10 mouse cellular contexts compared by ENCODE assay signal in the genomic region with DNA sequence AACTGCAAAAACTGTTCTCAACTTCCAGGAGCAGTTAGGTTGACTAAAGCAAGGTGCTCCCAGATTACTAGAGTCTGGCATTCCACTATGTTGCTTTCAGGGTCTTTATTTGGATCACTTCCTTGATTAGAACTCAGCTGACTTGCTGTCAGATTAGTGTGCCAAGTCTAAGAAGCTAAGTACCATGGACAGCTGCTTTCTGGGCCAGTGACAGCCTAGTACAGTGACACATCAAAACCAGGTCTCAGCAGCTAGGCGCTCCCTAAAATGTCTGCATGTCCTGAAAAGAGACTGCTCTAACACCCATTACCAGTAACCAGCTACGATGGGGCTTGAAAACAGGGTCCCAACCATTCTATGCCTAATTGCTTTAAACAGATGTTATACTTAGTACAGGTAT. TPM values are rescaled to one million over a fixed set of nuclear protein-coding genes. Genes with fewer than 3 reads are reported as not detected.
DNase-seq lines count a peak whose midpoint lies in the region; ATAC-seq and TF ChIP-seq lines count a peak whose summit lies in the region.
"Had no signal": no experiment of that assay in that cellular context is flagged by ENCODE, and none has a peak within 500 bp of the region (broad histone marks: within the 10 kb centered on the region; RNA-seq: fewer than 3 reads in every experiment).

No protein-coding gene starts in this region.

- 51% methylated on average over 2 of the region's 2 CpGs for WGBS in intestine, embryonic 14.5 days
- 51% methylated on average over 2 of the region's 2 CpGs for WGBS in intestine, embryonic 15.5 days
- 66% methylated on average over 2 of the region's 2 CpGs for WGBS in embryonic facial prominence, embryonic 14.5 days
- 62% methylated on average over 2 of the region's 2 CpGs for WGBS in forebrain, embryonic 10.5 days

- H3K27me3 ChIP-seq in intestine, embryonic 14.5 days (replicated peaks; ENCODE audit: control insufficient read depth, insufficient read depth, low read length): no peaks in the 10 kb centered on the region
- H3K27me3 ChIP-seq in intestine, embryonic 15.5 days (replicated peaks): no peaks in the 10 kb centered on the region
- H3K27me3 ChIP-seq in MEL (ENCODE audit: control insufficient read depth in 1 of 2, insufficient read depth in 2 of 2, low read length in 2 of 2): no peaks in the 10 kb centered on the region
- H3K27me3 ChIP-seq in embryonic facial prominence, embryonic 14.5 days (replicated peaks; ENCODE audit: control insufficient read depth, insufficient read depth, low read length): no peaks in the 10 kb centered on the region
- H3K27me3 ChIP-seq in forebrain, embryonic 10.5 days (ENCODE audit: poor library complexity, severe bottlenecking): no peaks in the 10 kb centered on the region

- H3K9ac ChIP-seq in intestine, embryonic 14.5 days (ENCODE audit: low read length): no peak overlapping the region
- no peak overlapping the region for H3K9ac ChIP-seq in intestine, embryonic 15.5 days
- H3K9ac ChIP-seq in MEL (ENCODE audit: control insufficient read depth, low read depth, low read length, poor library complexity, severe bottlenecking): no peak overlapping the region
- no peak overlapping the region for H3K9ac ChIP-seq in embryonic facial prominence, embryonic 14.5 days (ENCODE audit: low read depth, low read length)

- H3K36me3 ChIP-seq in intestine, embryonic 14.5 days (ENCODE audit: control insufficient read depth, insufficient read depth, low read length): no peaks in the 10 kb centered on the region
- no peaks in the 10 kb centered on the region for H3K36me3 ChIP-seq in intestine, embryonic 15.5 days
- no peaks in the 10 kb centered on the region for H3K36me3 ChIP-seq in MEL (ENCODE audit: control insufficient read depth in 1 of 2, insufficient read depth in 2 of 2, low read length in 2 of 2)
- H3K36me3 ChIP-seq in embryonic facial prominence, embryonic 14.5 days (ENCODE audit: control insufficient read depth, insufficient read depth, low read length): no peaks in the 10 kb centered on the region
- no peaks in the 10 kb centered on the region for H3K36me3 ChIP-seq in forebrain, embryonic 10.5 days (replicated peaks)

- no peak overlapping the region for H3K4me3 ChIP-seq in intestine, embryonic 14.5 days (ENCODE audit: low read depth, low read length)
- no peak overlapping the region for H3K4me3 ChIP-seq in intestine, embryonic 15.5 days (replicated peaks)
- no peak overlapping the region for H3K4me3 ChIP-seq in MEL (ENCODE audit: control insufficient read depth in 1 of 2, insufficient read depth in 1 of 2, low read depth in 2 of 2, low read length in 2 of 2)
- H3K4me3 ChIP-seq in embryonic facial prominence, embryonic 14.5 days (ENCODE audit: low read depth, low read length): no peak overlapping the region
- no peak overlapping the region for H3K4me3 ChIP-seq in forebrain, embryonic 10.5 days

- H3K4me1 ChIP-seq in intestine, embryonic 14.5 days (replicated peaks; ENCODE audit: control insufficient read depth, insufficient read depth, low read length): no peaks in the 10 kb centered on the region
- H3K4me1 ChIP-seq in intestine, embryonic 15.5 days (replicated peaks): no peaks in the 10 kb centered on the region
- H3K4me1 ChIP-seq in MEL (ENCODE audit: control insufficient read depth in 1 of 2, insufficient read depth in 2 of 2, low read length in 2 of 2): no peaks in the 10 kb centered on the region
- no peaks in the 10 kb centered on the region for H3K4me1 ChIP-seq in embryonic facial prominence, embryonic 14.5 days (ENCODE audit: control insufficient read depth, insufficient read depth, low read length)
- no peaks in the 10 kb centered on the region for H3K4me1 ChIP-seq in forebrain, embryonic 10.5 days

- H3K9me3 ChIP-seq in intestine, embryonic 14.5 days (ENCODE audit: control insufficient read depth, low read length): no peaks in the 10 kb centered on the region
- H3K9me3 ChIP-seq in intestine, embryonic 15.5 days: no peaks in the 10 kb centered on the region
- no peaks in the 10 kb centered on the region for H3K9me3 ChIP-seq in MEL (replicated peaks; ENCODE audit: insufficient read depth, low read length)
- no peaks in the 10 kb centered on the region for H3K9me3 ChIP-seq in embryonic facial prominence, embryonic 14.5 days (ENCODE audit: control insufficient read depth, low read length)
- no peaks in the 10 kb centered on the region for H3K9me3 ChIP-seq in forebrain, embryonic 10.5 days

- no peak for TF ChIP-seq POLR2A in MEL (IDR thresholded peaks at IDR 0.05; ENCODE audit: control insufficient read depth in 1 of 2, insufficient read depth in 1 of 2, low read depth in 1 of 2, low read length in 2 of 2, poor library complexity in 1 of 2)

- no peak for TF ChIP-seq EP300 in MEL (IDR thresholded peaks at IDR 0.05; ENCODE audit: low read depth in 1 of 2, low read length in 2 of 2)

- ATAC-seq in intestine, embryonic 14.5 days (replicated peaks; ENCODE audit: low FRiP score, low TSS enrichment, low read depth): no peak
- no peak for ATAC-seq in intestine, embryonic 15.5 days
- ATAC-seq in embryonic facial prominence, embryonic 14.5 days (ENCODE audit: low read depth): no peak
- ATAC-seq: intestine, embryonic 16.5 days had no signal

- H3K79me2 ChIP-seq in MEL (ENCODE audit: control insufficient read depth, insufficient read depth, low read length, poor library complexity): no peaks in the 10 kb centered on the region

- H3K4me2 ChIP-seq in intestine, embryonic 14.5 days (ENCODE audit: low read length): no peak overlapping the region
- H3K4me2 ChIP-seq in intestine, embryonic 15.5 days (replicated peaks): no peak overlapping the region
- no peak overlapping the region for H3K4me2 ChIP-seq in embryonic facial prominence, embryonic 14.5 days (ENCODE audit: low read depth, low read length)

- DNase-seq in intestine, embryonic 14.5 days (ENCODE audit: low spot score): peak; percentile 62
- DNase-seq in 3T3-L1 (ENCODE audit: low read depth, low spot score) (peak; percentile 25), MEL (ENCODE audit: low read depth, low spot score) (peak; percentile 32)
- DNase-seq in embryonic facial prominence, embryonic 14.5 days (ENCODE audit: low spot score): peak; percentile 77
- no peak for DNase-seq in gastrocnemius, postnatal 25 days
- DNase-seq in cerebellum, adult 9-10 months: no peak
- DNase-seq in forebrain, embryonic 10.5 days (ENCODE audit: extremely low spot score, low spot score): no peak

- TF ChIP-seq RAD21 in MEL (IDR thresholded peaks at IDR 0.05; ENCODE audit: low read depth, low read length): no peak

- H3K27ac ChIP-seq in intestine, embryonic 14.5 days (ENCODE audit: low read depth): no peak overlapping the region
- no peak overlapping the region for H3K27ac ChIP-seq in intestine, embryonic 15.5 days
- no peak overlapping the region for H3K27ac ChIP-seq in MEL (ENCODE audit: control insufficient read depth, low read depth, low read length)
- no peak overlapping the region for H3K27ac ChIP-seq in embryonic facial prominence, embryonic 14.5 days (replicated peaks; ENCODE audit: low read depth, low read length)
- H3K27ac ChIP-seq in forebrain, embryonic 10.5 days: no peak overlapping the region

- no peak for TF ChIP-seq CTCF in MEL (IDR thresholded peaks at IDR 0.05 in 2 of 3, conservative IDR thresholded peaks at IDR 0.05 in 1 of 3; ENCODE audit: control insufficient read depth in 1 of 3, insufficient read depth in 1 of 3, low read depth in 2 of 3, low read length in 3 of 3, poor library complexity in 1 of 3, severe bottlenecking in 1 of 3)

TF ChIP-seq in MEL, 35 proteins besides CTCF, POLR2A, EP300 and RAD21:
- no peak for TF ChIP-seq CHD2 (IDR thresholded peaks at IDR 0.05; ENCODE audit: low read length)
- TF ChIP-seq ZKSCAN1 (IDR thresholded peaks at IDR 0.05; ENCODE audit: low read depth, low read length): no peak
- no peak for TF ChIP-seq TBP (IDR thresholded peaks at IDR 0.05; ENCODE audit: low read depth, low read length)
- TF ChIP-seq MAFK (IDR thresholded peaks at IDR 0.05; ENCODE audit: borderline replicate concordance, low read depth, low read length): no peak
- no peak for TF ChIP-seq TCF12 (IDR thresholded peaks at IDR 0.05; ENCODE audit: low read depth, low read length)

RNA-seq across cellular contexts. Expression of a gene that starts 8.7 kb away (rescaled TPM):
- 0.26 TPM in 1 of 2 replicates, not detected in the other for polyA plus RNA-seq in intestine, embryonic 14.5 days (2014; fragmentation: Nextera tagmentation; extraction: Ambion mirVana)
- 0.11 and 0.23 TPM in 2 replicates for polyA plus RNA-seq in intestine, embryonic 15.5 days (2015; fragmentation: Nextera tagmentation; extraction: Ambion mirVana)
- total RNA-seq in MEL (2012; rRNA removed): not detected in 2 replicates
- not detected for polyA plus RNA-seq in MEL (2012; ENCODE audit: insufficient read depth in 1 of 2, insufficient read length in 2 of 2, low read depth in 1 of 2, low replicate concordance in 2 of 2, missing spikeins in 1 of 2)
- polyA plus RNA-seq in embryonic facial prominence, embryonic 14.5 days (2014; fragmentation: Nextera tagmentation; extraction: Ambion mirVana): 0.67 and 0.93 TPM in 2 replicates
- total RNA-seq in gastrocnemius, postnatal 25 days (2021): under 1 TPM; 0.20 to 0.29 TPM
- 0.06 and 0.53 TPM in 2 replicates for polyA plus RNA-seq in forebrain, embryonic 10.5 days (2016; fragmentation: Nextera tagmentation; extraction: Ambion mirVana)
- polyA plus RNA-seq: liver, embryonic 16.5 days had no signal

Comparison
In these comparisons a context has a peak if more than half of its experiments do, and no peak if none do; other contexts are left out.
1. DNase-seq: peak in intestine, embryonic 14.5 days (single experiment), 3T3-L1 (single experiment), MEL (single experiment) and embryonic facial prominence, embryonic 14.5 days (single experiment); none in gastrocnemius, postnatal 25 days (single experiment), cerebellum, adult 9-10 months (single experiment) and forebrain, embryonic 10.5 days (single experiment).